Mouse (Mus musculus): ENCODE results near the gene Tefm. TPM values are rescaled to one million over a fixed set of nuclear protein-coding genes. Genes with fewer than 3 reads are reported as not detected.
"Not testable (repeated sequence)": the region's sequence is repeated elsewhere in the genome, so short reads cannot be mapped to it uniquely, and the experiment has no call there.

The Tefm gene
- total RNA-seq, 2 experiments from 2014 or later, result 16.3 to 21.5 TPM

- DNase-seq, result no peak
Observed at GRCm38 (mm10) chr11:80159018-80159417, 17.0 kb upstream of the Tefm start.

- no peak for DNase-seq
Observed at GRCm38 (mm10) chr11:80156841-80157240, 14.9 kb upstream of the Tefm start.

- no peak for DNase-seq
Observed at GRCm38 (mm10) chr11:80155961-80156360, 14.0 kb upstream of the Tefm start.

- no peak for DNase-seq
Observed at GRCm38 (mm10) chr11:80155541-80155940, 13.6 kb upstream of the Tefm start.

GRCm38 (mm10) chr11:80154501-80154900, 12.5 kb upstream of the Tefm start:
- DNase-seq, result no peak

GRCm38 (mm10) chr11:80153857-80154495, 12.0 kb upstream of the Tefm start, which contains the start of gene Adap2:
Adap2 (plus strand) TSS chr11:80154105.
- peak; percentile 91 for DNase-seq

- DNase-seq, result no peak
Observed at GRCm38 (mm10) chr11:80152376-80152775, 10.4 kb upstream of the Tefm start.

- no peak for DNase-seq
Observed at GRCm38 (mm10) chr11:80151541-80151940, 9.6 kb upstream of the Tefm start.

- DNase-seq, result no peak
Observed at GRCm38 (mm10) chr11:80150566-80150965, 8.6 kb upstream of the Tefm start.

GRCm38 (mm10) chr11:80149412-80150023, 7.5 kb upstream of the Tefm start:
- no peak for DNase-seq

- not testable (repeated sequence) for DNase-seq
Observed at GRCm38 (mm10) chr11:80148974-80149373, 7.0 kb upstream of the Tefm start.

GRCm38 (mm10) chr11:80148313-80148712, 6.3 kb upstream of the Tefm start:
- DNase-seq, result peak; percentile 75

GRCm38 (mm10) chr11:80147748-80148147, 5.8 kb upstream of the Tefm start:
- DNase-seq, result no peak

GRCm38 (mm10) chr11:80145787-80146275, 3.9 kb upstream of the Tefm start:
- DNase-seq, result no peak

- no peak for DNase-seq
Observed at GRCm38 (mm10) chr11:80142872-80143271, 897 bp upstream of the Tefm start.

- DNase-seq, result no peak
Observed at GRCm38 (mm10) chr11:80137773-80138172, 4.2 kb downstream of the Tefm start.

- DNase-seq, result no peak
Observed at GRCm38 (mm10) chr11:80136786-80137185, 5.2 kb downstream of the Tefm start.

- DNase-seq, result no peak
Observed at GRCm38 (mm10) chr11:80135954-80136683, 5.9 kb downstream of the Tefm start.

GRCm38 (mm10) chr11:80134744-80135143, 7.2 kb downstream of the Tefm start:
- no peak for DNase-seq

- DNase-seq, result no peak
Observed at GRCm38 (mm10) chr11:80132050-80132449, 9.9 kb downstream of the Tefm start.

- DNase-seq, result no peak
Observed at GRCm38 (mm10) chr11:80116411-80116810, 25.6 kb downstream of the Tefm start.

GRCm38 (mm10) chr11:80104407-80104806, 37.6 kb downstream of the Tefm start:
- DNase-seq, result no peak

GRCm38 (mm10) chr11:80101298-80101697, 40.7 kb downstream of the Tefm start:
- no peak for DNase-seq

Data from gastrocnemius, postnatal 25 days (tissue).